Mouse (Mus musculus): ENCODE data around the gene Gapdhs. TPM values are rescaled to one million over a fixed set of nuclear protein-coding genes. Genes with fewer than 3 reads are reported as not detected.
"Not testable (repeated sequence)": the region's sequence is repeated elsewhere in the genome, so short reads cannot be mapped to it uniquely, and the experiment has no call there.

The Gapdhs gene
- not detected for total RNA-seq (2018; cell fraction: chromatin; rRNA removed)
- not detected for total RNA-seq (2018; cell fraction: cytosol; rRNA removed)
- not detected for total RNA-seq (2018; cell fraction: nucleus; rRNA removed)
- not detected in 3 replicates for polyA plus RNA-seq (2018)

DNA sequence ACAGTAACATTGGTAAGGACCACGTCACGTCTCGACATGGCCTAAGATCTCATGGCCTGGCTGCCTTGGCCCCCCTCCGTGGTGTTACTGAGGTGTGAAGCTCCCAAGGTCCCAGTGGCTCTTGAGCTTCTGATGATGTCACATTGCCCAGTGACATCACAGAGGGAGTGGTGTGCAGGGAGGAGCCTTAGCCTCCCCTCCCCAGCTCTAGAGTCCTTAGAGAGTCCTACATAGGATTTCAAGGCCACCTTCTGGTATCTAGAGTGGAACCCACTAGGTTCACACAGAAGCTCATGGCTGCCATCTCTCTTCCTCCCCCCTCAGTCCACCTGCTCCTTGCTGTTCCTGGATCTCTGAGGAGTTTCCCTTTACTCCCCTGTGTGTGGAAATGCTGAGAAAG is at the start of gene Gapdhs:
TSS of gene Gapdhs (minus strand) at position 65 of the 400 bp plus-strand sequence.
- not testable (repeated sequence) for H3K4me3 ChIP-seq (ENCODE audit: inconsistent target); H3K79me2 ChIP-seq (ENCODE audit: inconsistent target); H3K36me3 ChIP-seq (ENCODE audit: inconsistent target); H3K27ac ChIP-seq
- WGBS (ENCODE audit: missing documents) = no CpG with 5 or more reads among the region's 4 CpGs

DNA sequence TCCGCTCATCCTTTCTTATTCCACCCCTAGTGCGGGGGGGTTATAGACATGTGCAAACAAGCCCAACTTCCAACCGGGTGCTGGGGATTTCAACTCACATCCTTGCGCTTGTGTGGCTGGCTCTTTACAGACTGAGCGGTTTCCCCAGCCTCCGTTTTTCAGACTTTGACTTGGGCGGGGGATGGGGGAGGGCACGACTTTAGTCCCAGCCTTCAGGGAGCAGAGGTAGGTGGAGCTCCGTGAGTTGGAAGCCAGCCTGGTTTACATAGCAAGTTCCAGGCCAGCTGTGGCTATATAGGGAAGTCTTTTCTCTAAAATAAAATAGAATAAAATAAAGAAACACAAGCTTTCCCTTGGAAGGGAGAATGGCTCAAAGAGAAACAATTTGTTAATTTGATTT is 48.4 kb upstream of the Gapdhs start:
- no peak overlapping the region for H3K4me3 ChIP-seq (ENCODE audit: inconsistent target)
- H3K27ac ChIP-seq = no peak overlapping the region
- H3K79me2 ChIP-seq (ENCODE audit: inconsistent target) = no peaks in the 10 kb centered on the region
- no peaks in the 10 kb centered on the region for H3K36me3 ChIP-seq (ENCODE audit: inconsistent target)
- 29% methylated on average over 9 of the region's 9 CpGs for WGBS (ENCODE audit: missing documents)

DNA sequence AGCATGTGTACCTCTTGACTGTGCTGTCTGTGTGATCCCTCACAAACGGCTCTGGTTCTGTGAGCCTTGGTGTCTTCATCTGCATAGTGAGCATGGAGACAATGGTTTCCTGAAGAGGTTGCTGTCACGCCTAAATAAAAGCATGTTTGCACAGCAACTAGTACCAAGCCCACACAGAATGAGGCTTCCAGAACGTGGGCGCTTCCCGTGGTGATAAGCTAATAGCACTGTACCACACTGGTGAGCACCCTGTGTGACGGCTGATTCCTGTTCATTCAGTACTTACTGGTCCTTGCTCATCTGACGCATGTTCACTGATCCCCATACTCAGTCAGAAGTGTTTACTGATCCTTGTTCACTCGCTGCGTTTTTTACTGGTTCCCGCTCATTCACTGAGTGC is 46.7 kb upstream of the Gapdhs start:
- Histone ChIP-seq H3K79me2 (ENCODE audit: inconsistent target) (no peaks in the 10 kb centered on the region), H3K4me3 (ENCODE audit: inconsistent target) (no peak overlapping the region), H3K27ac (no peak overlapping the region), H3K36me3 (ENCODE audit: inconsistent target) (no peaks in the 10 kb centered on the region)
- WGBS (ENCODE audit: missing documents) = 87% methylated on average over 10 of the region's 10 CpGs

DNA sequence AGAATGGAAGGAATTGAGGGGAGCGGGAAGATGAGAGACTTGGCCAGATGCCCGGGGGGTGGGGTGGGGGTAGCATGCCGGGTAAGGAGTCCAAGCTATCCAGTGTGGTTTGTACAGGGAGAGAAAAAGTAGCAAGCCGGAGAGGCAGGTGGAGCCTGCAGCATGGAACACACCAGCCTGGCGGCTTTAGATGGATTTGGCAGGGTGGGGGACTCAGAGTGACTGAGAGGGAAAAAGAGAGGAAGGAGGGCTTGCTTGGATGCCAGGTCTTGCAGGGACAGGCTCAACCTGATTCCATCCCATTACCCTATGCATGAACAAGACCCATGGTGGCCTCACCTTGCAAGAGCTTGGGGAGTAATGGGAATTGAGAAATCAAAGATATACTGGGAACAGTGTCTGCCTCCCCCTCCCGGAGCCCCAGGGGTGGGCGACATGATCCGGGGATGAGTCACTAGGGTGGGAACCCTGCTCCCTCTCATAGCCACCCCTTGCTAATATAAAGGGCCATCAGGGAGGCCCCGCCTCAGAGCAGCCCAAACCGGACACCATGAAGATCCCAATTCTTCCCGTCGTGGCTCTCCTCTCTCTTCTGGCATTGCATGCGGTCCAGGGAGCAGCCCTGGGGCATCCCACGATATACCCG is 44.0 kb upstream of the Gapdhs start, which contains the start of gene Krtdap:
TSS of gene Krtdap (plus strand) at position 520 of the 646 bp plus-strand sequence.
- Histone ChIP-seq H3K4me3 (ENCODE audit: inconsistent target) (no peak within 1 kb of the TSS), H3K36me3 (ENCODE audit: inconsistent target) (no peaks in the 10 kb centered on the region), H3K79me2 (ENCODE audit: inconsistent target) (no peaks in the 10 kb centered on the region), H3K27ac (no peak within 1 kb of the TSS)
- 79% methylated on average over 11 of the region's 15 CpGs for WGBS (ENCODE audit: missing documents)

DNA sequence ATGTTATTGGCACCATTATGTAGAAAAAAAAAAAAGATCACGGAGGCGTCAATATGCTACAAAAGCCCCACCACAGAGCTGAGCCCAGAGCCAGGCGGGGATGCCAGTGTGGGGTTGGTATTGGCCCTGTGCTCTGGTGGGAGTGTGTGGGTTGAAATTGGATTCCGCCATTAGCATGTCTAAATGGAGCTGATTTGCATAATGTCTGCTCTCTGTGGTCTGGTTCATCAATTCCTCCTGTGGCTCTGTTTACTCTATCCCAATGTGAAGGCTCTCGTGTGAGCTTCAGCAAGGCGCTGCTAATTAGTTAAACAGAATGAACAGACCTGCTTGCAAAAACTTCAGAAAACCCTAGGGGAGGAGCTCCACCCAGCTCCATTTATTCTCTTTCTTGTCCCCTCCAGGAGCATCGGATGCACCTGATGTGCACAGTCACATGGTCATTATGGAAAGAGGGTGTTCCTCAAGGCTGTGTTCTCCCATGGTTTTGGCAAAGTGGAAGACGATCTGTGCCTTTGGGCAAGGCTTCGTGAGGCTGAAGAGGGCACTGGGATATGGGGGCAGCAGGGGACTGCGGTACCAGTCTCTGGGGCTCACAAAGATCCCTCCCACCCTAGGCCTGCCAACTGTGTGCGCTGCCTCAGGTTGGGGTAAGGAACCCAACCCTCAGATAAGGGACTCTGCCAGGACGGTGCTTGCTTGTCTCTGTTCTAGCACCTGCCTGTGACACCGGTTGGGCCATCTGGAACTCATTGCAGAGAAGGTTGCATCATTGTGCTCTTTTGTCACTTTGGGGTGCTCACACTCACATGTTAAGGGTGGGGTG is 42.5 kb upstream of the Gapdhs start:
- no peak overlapping the region for H3K27ac ChIP-seq
- no peaks in the 10 kb centered on the region for H3K36me3 ChIP-seq (ENCODE audit: inconsistent target)
- no peaks in the 10 kb centered on the region for H3K79me2 ChIP-seq (ENCODE audit: inconsistent target)
- WGBS (ENCODE audit: missing documents) = 91% methylated on average over 13 of the region's 13 CpGs
- H3K4me3 ChIP-seq (ENCODE audit: inconsistent target) = no peak overlapping the region

DNA sequence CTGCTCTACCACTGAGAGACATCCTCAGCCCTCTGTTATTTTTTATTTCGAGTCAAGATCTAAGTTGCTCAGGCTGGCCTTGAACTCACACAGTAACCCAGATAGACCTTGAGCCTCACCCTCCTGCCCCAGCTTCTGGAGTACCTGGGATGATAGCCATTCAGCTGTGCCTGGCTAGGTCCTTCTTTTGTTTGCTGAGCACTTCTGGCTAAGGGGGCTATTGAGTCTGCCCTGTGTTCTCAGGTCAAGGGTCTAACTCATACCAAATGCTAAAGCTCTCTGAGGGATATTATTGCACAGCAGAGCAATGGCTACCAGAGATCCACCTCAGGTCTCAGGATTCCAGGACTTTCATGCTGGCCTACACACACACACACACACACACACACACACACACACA is 41.7 kb upstream of the Gapdhs start:
- Histone ChIP-seq H3K27ac (no peak overlapping the region), H3K36me3 (ENCODE audit: inconsistent target) (no peaks in the 10 kb centered on the region), H3K79me2 (ENCODE audit: inconsistent target) (no peaks in the 10 kb centered on the region), H3K4me3 (ENCODE audit: inconsistent target) (no peak overlapping the region)
- WGBS (ENCODE audit: missing documents) = 80% methylated on average over 1 of the region's 1 CpGs

DNA sequence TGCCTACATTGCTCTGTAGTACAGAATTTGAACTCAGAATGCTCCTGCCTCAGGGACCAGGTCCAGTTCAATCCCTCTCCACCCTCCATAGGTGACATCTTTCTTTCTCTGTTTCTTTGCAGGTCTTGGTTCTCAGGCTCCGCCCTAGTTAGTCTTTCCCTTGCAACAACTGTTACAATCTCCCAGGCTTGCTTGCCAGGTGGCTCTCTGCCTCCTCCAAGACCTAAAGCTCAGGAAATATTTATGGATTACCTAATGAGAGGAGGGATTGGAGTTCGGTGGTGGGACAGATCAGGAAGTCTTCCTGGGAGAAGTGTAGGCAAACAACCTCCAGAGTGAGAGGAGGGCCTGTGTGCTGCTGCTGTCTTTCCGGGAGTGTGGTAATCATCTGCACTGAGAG is 39.2 kb upstream of the Gapdhs start:
- no peak overlapping the region for H3K27ac ChIP-seq
- H3K36me3 ChIP-seq (ENCODE audit: inconsistent target) = no peaks in the 10 kb centered on the region
- WGBS (ENCODE audit: missing documents) = 88% methylated on average over 3 of the region's 3 CpGs
- no peak overlapping the region for H3K4me3 ChIP-seq (ENCODE audit: inconsistent target)
- no peaks in the 10 kb centered on the region for H3K79me2 ChIP-seq (ENCODE audit: inconsistent target)

DNA sequence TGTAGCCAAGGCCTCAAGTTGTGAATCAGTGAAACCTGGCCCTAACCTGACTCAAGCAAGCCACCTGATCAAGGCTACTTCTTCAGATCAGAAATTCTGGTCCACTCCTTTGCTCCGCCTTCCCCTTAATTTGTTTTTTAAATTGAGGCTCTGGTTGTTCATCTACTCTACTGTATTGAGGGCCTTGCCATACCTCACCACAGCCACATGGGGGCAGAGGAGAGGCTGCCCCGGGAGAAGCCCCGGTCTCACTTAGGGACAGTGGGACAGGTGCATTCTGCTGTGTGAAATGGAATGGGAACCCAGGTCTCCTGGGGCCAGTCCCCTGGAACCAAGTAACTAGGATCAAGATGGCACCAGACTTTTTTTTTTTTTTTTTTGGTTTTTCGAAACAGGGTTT is 38.3 kb upstream of the Gapdhs start:
- Histone ChIP-seq H3K79me2 (ENCODE audit: inconsistent target) (no peaks in the 10 kb centered on the region), H3K4me3 (ENCODE audit: inconsistent target) (no peak overlapping the region), H3K27ac (no peak overlapping the region), H3K36me3 (ENCODE audit: inconsistent target) (no peaks in the 10 kb centered on the region)
- 54% methylated on average over 3 of the region's 4 CpGs for WGBS (ENCODE audit: missing documents)

DNA sequence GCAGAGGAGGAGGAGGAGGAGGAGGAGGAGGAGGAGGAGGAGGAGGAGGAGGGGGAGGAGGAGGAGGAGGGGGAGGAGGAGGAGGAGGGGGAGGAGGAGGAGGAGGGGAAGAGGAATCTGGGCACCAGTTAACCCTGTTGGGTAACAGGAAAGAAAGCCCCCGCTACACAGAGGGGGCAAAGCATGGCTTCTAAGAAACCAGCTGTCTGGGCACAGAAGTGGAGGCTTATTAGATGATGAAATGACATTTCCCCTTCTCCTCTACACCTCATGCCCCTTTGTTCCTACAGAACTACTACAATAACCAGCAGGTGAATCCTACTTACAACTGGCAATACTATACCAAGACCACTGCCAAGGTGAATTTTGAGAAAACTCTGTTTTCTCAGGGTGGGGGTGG is 34.4 kb upstream of the Gapdhs start:
- Histone ChIP-seq H3K4me3 (ENCODE audit: inconsistent target) (no peak overlapping the region), H3K27ac (no peak overlapping the region), H3K36me3 (ENCODE audit: inconsistent target) (no peaks in the 10 kb centered on the region), H3K79me2 (ENCODE audit: inconsistent target) (no peaks in the 10 kb centered on the region)
- WGBS (ENCODE audit: missing documents) = 57% methylated on average over 1 of the region's 1 CpGs

DNA sequence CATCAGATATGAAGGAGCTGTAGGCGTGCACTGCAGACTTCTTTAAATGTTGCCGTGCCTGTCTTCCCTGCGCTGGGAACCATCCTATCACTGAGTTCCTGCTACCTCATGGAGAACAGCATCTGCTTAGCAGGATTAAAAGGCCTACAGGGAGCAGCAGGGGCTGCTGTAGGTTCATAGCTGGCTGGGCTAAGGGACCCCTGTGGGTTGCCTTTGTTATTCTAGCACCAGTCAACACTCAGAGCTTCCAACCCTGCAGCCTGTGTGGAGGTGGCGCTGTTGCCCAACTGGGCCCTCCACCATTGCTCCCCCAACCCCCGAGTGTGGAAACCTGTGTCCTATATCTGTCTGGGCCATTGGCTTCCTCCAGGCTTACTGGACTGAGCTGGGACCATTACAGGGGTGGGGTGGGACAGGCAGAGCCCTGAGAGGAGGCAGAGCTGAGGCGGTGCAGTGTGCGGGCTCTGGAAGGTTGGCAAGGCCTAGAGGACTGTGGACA is 33.6 kb upstream of the Gapdhs start:
- H3K36me3 ChIP-seq (ENCODE audit: inconsistent target) = no peaks in the 10 kb centered on the region
- no peak overlapping the region for H3K27ac ChIP-seq
- H3K79me2 ChIP-seq (ENCODE audit: inconsistent target) = no peaks in the 10 kb centered on the region
- no peak overlapping the region for H3K4me3 ChIP-seq (ENCODE audit: inconsistent target)
- WGBS (ENCODE audit: missing documents) = 81% methylated on average over 7 of the region's 7 CpGs

DNA sequence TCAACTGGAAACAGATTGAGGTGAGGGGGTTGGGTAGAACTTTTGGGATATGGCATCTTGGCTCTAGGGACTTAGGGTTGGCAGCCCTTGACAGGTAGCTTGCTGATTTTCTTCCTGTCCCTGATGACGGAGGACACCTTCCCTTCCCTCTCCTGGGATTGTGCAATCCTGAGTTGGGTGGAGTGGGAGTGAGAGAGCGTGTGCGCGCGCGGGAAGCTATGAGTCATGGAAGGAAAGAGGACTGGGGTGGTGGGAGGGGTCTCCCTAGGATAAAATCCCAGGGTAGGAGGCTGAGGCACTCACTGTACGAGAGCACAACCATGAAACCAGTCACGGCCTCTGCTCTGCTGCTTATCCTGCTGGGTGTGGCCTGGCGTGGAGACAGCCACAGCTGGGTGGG is 32.6 kb upstream of the Gapdhs start:
- H3K36me3 ChIP-seq (ENCODE audit: inconsistent target) = no peaks in the 10 kb centered on the region
- no peak overlapping the region for H3K4me3 ChIP-seq (ENCODE audit: inconsistent target)
- WGBS (ENCODE audit: missing documents) = 64% methylated on average over 9 of the region's 9 CpGs
- no peak overlapping the region for H3K27ac ChIP-seq
- H3K79me2 ChIP-seq (ENCODE audit: inconsistent target) = no peaks in the 10 kb centered on the region

DNA sequence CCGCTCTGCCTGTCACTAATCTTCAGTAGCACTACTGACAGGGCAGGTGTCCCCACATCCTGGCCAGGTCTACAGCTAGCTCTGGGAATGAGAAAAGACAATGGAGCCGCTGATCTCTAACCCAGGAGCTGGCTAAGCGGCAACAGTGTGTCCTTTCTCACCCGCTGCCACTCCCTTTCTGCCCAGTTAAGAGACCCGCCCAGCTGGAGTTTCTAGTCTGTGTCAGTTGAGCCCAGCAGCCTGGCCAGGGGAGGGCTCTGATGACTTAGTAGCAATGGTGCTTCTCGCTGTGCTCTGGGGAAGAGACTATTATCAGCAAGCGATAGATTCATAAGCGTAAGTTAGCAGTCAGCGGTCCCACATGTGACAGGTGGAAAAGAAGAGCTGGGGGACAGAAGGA is 25.8 kb upstream of the Gapdhs start:
- Histone ChIP-seq H3K79me2 (ENCODE audit: inconsistent target) (no peaks in the 10 kb centered on the region), H3K36me3 (ENCODE audit: inconsistent target) (no peaks in the 10 kb centered on the region), H3K27ac (no peak overlapping the region), H3K4me3 (ENCODE audit: inconsistent target) (no peak overlapping the region)
- 71% methylated on average over 6 of the region's 9 CpGs for WGBS (ENCODE audit: missing documents)

DNA sequence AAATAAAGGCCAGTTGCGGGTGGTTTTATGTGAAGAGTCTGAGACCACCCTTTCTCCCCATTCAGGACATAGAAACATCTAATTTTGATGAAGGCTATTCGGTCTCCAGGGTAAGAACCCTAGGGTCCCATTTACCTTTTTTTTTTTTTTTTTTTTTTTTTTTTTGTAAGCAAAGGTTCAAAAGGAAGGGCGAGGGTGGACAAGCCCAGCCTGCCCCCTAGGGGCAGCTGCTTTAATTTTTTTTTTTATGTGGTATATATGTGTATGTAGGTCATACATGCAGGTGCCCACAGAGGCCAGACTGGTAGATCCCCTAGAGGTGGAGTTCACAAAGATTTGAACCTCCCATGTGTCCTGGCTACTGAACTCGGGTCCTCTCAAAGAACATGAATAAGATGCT is 22.9 kb upstream of the Gapdhs start:
- 93% methylated on average over 4 of the region's 4 CpGs for WGBS (ENCODE audit: missing documents)
- no peaks in the 10 kb centered on the region for H3K36me3 ChIP-seq (ENCODE audit: inconsistent target)
- no peak overlapping the region for H3K4me3 ChIP-seq (ENCODE audit: inconsistent target)
- H3K79me2 ChIP-seq (ENCODE audit: inconsistent target) = no peaks in the 10 kb centered on the region
- H3K27ac ChIP-seq = no peak overlapping the region

DNA sequence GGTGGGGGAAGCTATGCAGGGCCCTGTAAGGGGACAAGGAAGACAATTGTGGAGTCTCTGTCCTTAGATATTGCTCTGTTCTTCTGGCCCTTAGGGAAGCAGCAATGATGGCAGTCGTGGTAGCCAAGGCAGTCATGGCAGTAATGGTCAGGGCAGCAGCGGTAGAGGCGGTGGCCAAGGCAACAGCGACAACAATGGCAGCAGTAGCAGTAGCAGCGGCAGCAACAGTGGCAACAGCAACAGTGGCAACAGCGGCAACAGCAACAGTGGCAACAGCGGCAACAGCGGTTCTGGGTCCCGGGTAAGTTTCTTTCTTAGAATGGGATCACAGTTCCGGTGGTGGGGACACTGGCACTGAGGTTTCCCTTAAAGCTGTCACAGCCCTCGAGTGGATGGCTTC is 21.7 kb upstream of the Gapdhs start:
- Histone ChIP-seq H3K4me3 (ENCODE audit: inconsistent target) (no peak overlapping the region), H3K79me2 (ENCODE audit: inconsistent target) (no peaks in the 10 kb centered on the region), H3K36me3 (ENCODE audit: inconsistent target) (no peaks in the 10 kb centered on the region), H3K27ac (no peak overlapping the region)
- WGBS (ENCODE audit: missing documents) = 65% methylated on average over 11 of the region's 11 CpGs

DNA sequence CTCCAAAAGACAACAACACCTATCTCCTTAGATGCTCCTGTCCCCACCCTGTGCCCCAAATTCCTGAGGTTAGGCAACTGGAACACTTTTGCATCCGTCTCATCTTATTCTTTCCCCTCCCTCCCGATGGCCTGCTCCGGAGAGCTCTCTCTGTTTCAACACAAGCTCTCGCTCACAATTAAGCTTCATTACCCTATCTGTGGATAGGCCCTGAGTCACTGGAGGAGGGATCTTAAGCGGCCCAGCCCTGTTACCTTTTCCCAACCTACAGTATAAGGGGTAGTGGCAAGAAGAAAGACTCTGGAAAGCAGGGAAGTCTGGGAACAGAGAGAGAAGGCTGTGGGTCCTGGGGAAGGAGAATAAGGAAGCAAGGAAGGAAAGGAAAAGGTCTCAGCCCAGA is 20.0 kb upstream of the Gapdhs start, which contains the start of gene Dmkn:
TSS of gene Dmkn (plus strand) at position 301 of the 400 bp plus-strand sequence.
- Histone ChIP-seq H3K36me3 (ENCODE audit: inconsistent target) (no peaks in the 10 kb centered on the region), H3K79me2 (ENCODE audit: inconsistent target) (no peaks in the 10 kb centered on the region), H3K27ac (no peak within 1 kb of the TSS), H3K4me3 (ENCODE audit: inconsistent target) (no peak within 1 kb of the TSS)
- WGBS (ENCODE audit: missing documents) = 86% methylated on average over 5 of the region's 5 CpGs

Data from macrophage (primary cell).